Mouse (Mus musculus) telencephalon, adult 2 months (tissue): ENCODE measurements at regions not wholly inside any gene's neighbourhood (a gene's known extent, or its start where the extent isn't known, plus 50 kb on each side); places are given as distances from the start of the nearest gene placed in this dataset.

Source experiments
- DNase-seq: peaks from one replicate; pipeline ENCODE4 v3.0.0-alpha.2; 2011; ENCODE audit warnings: low read depth, low spot score

- no peak for DNase-seq
These were observed 220.9 kb downstream of the Arpp21 start for GRCm38 (mm10) chr9:112014796-112015195.

- no peak for DNase-seq
These were observed 241.3 kb downstream of the Arpp21 start for GRCm38 (mm10) chr9:111994401-111994800.

DNA sequence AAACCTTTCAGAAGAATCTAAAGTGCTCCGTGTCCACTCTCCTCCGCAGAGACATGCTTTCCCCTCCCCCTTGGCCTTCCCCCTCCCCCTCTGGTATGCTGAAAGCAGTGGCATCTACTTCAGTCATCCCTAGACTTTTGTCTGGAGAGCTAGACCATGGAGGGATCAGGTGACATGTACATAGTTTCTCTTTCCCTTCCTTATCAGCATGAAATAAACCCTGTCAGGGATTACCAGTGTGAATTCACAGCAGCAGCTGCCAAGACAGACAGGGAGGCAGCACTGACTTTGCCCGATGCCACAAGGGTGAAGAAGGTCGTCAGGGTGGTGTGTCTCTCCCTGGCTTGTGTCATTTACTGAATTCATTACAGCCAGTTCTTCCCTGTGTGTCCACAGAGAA is 241.9 kb downstream of the Arpp21 start:
- DNase-seq, result no peak

DNA sequence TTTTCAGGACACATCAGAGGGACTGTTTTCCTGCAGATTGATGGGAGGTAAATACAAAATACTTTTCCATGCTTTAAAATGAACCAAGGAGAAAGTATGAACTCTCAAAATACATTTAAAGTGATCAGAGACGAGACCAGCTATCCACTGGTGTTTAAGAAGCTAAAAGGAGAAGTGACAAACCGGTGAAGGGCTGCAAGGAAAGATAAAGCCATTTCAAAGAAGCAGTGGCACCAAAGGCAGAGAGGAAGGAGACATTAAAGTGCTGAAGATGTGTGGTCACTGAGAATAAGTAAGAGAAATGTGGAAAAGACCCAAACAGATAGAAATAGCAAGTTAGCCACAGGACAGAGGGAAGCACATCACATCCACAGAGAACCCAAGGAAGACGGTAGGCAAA is 245.7 kb downstream of the Arpp21 start:
- no peak for DNase-seq

DNA sequence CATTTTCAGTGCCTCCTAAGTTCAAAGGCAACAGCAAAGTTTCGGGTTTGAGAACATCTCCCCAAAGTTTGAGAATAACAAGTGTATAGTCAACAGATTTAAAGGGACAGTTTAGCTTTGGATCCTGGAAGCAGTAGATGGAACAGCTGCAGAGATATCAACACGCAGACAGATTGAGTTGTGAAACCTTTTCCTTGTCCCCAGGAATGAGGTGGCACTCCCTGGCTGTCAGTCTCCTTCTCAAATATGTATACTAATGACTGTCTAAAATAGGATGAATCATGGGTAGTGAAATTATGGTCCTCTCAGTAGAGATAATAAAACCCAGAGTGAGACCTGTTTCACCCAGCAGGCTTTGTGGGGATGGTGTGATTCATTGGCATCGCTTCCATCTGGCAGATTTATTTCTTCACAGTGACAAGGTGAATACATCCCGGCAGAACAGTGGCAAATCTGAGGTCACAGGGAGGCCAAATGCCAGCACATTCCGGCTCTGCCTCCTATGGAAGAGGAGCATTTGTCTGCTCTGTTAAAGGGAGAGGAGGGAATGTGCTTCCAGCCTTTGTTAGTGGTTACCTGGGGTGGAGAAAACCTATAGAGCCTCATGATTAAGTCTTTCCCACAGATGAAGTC is 272.2 kb downstream of the Arpp21 start:
- DNase-seq, result no peak

GRCm38 (mm10) chr9:111957799-111958198 is 267.7 kb upstream of the Stac start:
- no peak for DNase-seq

GRCm38 (mm10) chr9:111939271-111940067 is 249.3 kb upstream of the Stac start:
- peak; percentile 43 for DNase-seq

DNA sequence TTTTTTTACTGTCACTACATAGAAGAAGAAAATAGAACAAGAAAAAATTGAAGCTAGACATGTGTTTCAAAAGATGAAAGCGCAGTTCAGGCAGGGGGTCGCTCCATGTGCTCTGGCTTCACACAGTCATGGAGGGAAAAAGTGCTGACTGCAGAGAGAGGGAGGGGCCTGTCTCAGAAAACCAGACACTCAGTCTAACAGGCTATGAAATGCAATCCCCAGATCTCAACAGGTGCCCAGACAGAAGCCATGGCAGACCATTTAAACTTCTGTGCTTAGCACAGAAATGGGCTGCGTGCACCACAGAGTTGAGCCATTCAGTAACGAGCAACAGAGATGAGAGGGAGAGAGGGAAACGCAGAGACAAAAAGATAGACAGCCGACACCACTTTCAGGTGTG is 242.3 kb upstream of the Stac start:
- DNase-seq, result no peak

- peak; percentile 29 for DNase-seq
These were observed 228.3 kb upstream of the Stac start for GRCm38 (mm10) chr9:111918275-111918940.

DNA sequence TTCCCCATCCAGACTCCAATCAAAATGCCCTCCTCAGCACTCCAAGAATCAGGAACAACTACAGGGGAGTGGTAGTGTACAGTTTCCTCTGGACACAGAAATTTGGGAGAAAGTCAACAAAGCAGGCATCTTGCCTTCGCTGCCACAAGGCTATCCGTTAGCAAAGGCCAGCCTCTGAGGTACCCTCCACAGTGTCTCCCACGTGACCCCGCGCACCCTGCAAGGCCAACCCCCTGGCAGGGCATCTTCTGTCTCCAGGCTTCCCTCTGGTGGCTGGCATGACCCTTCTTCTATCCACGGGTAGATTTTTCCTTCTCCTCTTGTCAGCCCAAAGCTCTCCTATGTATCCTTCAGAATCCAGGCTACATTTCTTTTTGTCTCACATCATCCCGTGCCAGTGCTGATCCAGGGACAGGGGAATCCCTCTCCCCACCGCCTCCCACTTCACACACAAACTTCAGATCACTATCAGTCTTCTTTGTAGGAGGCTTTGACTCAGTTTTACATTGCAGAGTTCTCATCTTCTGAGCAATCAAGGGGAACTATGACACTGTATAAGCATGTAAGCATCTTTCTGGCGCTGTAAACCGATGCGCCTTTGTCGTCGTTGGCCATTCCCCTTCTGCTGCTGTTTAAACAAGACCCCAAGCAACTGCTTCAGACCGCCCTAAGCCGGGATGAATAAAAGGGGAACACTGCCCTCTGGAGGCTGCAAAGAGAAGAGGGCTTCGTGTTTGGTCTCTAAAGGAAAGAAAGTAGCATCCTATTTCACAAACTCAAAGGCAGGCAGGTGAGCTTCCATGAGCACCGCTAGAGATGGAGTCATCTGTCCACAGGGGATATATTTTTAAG is 226.8 kb upstream of the Stac start:
- DNase-seq, result peak; percentile 32

DNA sequence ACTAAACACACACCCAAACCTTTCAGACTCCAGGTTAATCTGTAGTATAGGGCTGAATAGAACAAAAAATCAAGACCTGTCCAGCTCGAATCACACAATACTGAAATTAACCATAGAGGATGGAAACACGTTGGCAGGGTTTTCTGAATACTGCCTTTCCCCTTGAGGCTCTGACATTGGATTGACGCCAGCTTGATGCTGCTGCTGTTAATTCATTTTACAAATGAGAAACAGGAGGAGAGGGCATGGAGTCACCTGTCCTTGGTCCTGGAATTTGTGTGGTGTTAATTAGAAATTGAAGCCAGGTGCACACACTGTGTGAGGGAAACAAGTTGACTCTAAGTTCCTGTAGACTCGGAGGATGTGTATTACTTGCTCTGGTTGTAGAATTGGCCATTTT is 218.7 kb upstream of the Stac start:
- DNase-seq, result no peak

DNA sequence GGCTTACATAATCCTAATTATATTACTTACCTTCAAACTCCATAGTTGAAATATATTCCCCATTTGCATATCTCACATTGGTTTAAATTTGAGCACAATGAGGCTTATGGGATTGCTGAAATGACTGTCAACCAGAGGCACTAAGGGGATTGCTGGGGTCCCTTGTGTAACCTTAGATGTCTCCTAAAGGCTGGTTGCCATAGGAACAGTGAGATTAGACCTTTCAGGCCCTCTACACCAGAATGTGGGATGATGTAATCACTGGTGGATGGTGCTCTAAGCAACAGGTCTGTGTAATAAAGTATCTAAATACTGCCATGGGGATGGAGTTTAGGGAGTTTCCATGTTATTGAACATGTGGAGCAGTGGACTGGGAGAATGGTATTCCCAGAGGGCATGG is 210.0 kb upstream of the Stac start:
- DNase-seq, result no peak

DNA sequence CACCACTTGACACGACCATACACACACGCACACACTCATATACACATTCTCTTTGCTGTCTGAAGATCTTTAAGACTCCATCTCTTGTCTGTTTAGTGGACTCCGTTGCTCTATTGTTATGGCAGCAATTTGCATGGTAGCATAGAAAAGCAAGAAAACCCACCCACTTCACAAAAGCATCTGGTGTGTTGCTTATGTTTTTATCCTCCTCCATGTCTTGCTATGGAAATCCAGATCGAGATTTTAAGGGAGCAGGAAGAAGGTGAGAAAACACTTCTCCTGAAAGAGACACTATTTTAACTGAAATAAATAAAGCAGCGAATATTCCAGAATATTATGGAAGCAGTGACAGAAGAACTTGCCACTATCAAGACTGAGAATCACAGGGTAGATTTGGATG is 207.5 kb upstream of the Stac start:
- DNase-seq, result peak; percentile 55

- DNase-seq, result no peak
These were observed 189.6 kb upstream of the Stac start for GRCm38 (mm10) chr9:111879710-111880109.

GRCm38 (mm10) chr9:111876846-111877245 is 186.7 kb upstream of the Stac start:
- no peak for DNase-seq

DNA sequence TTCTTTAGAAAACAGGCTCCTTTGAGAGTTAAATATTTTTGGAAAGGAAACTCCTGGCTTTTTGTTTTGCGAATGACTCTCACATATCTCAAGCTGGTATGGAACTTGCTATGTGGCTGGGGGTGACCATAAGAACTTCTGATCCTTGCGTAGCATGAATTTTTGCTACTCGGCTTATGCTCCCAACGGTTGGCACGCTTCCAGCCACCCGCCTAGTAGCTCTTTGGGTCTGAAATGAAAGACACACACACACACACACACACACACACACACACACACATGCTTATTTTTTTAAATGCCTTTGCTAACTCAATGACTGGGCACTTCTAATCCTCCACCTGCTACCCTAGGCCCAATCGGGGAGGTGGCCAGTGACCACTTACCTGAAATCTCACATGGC is 180.3 kb upstream of the Stac start:
- no peak for DNase-seq

- no peak for DNase-seq
These were observed 179.7 kb upstream of the Stac start for GRCm38 (mm10) chr9:111869801-111870382.

DNA sequence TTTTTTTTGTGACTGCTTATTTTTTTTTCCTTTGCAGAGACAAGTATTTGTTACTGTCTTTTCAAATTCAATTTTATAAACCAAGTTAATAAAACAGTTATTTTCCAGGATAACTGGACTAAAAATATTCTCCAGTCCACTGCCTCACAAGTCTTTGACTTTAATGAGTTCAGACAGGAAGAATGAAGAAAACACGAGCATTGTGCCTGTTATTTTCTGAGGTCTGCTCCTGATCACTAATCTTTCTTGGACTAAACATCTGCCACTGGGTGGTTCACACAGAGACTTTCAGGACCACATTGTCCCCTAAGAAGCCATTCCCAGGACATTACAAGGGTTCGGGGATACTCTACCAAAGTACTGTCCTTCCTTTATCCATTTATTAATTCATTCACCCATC is 167.9 kb upstream of the Stac start:
- no peak for DNase-seq

GRCm38 (mm10) chr9:111854976-111855375 is 164.8 kb upstream of the Stac start:
- no peak for DNase-seq

DNA sequence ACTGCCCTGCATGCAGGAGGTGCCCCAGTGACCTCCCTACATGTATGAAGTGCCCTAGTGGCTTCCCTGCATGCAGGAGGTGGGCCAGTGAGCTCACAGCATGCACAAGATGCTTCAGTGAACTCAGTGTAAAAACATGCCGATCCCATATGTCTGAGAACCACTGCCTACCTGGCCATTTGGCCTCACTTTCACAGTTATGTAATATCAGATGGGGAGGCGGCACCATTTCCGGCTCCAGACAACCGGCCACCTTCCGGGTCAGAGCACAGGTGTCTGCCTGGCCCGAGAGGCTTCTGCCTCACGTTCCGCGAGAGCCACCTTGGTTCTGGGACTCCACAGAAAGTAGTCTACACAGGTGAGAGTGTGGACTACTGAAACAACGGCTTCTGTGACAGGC is 156.2 kb upstream of the Stac start:
- DNase-seq, result no peak

GRCm38 (mm10) chr9:111841151-111841550 is 151.0 kb upstream of the Stac start:
- DNase-seq, result no peak
